Mouse (Mus musculus) central nervous system, embryonic 18 days (tissue): Measurements from ENCODE around the gene Gstm5. TPM values are rescaled to one million over a fixed set of nuclear protein-coding genes. Genes with fewer than 3 reads are reported as not detected.

Experiments
- polyA plus RNA-seq: library from polyadenylated mRNA; depleted of rRNA; stranded (reverse); fragments of >200 nt; gene quantifications from 2 replicates; pipeline ENCODE4 v1.2.3, GENCODE M21; 2012; rRNA removed

The Gstm5 gene
- 158 and 185 TPM in 2 replicates for polyA plus RNA-seq

DNA sequence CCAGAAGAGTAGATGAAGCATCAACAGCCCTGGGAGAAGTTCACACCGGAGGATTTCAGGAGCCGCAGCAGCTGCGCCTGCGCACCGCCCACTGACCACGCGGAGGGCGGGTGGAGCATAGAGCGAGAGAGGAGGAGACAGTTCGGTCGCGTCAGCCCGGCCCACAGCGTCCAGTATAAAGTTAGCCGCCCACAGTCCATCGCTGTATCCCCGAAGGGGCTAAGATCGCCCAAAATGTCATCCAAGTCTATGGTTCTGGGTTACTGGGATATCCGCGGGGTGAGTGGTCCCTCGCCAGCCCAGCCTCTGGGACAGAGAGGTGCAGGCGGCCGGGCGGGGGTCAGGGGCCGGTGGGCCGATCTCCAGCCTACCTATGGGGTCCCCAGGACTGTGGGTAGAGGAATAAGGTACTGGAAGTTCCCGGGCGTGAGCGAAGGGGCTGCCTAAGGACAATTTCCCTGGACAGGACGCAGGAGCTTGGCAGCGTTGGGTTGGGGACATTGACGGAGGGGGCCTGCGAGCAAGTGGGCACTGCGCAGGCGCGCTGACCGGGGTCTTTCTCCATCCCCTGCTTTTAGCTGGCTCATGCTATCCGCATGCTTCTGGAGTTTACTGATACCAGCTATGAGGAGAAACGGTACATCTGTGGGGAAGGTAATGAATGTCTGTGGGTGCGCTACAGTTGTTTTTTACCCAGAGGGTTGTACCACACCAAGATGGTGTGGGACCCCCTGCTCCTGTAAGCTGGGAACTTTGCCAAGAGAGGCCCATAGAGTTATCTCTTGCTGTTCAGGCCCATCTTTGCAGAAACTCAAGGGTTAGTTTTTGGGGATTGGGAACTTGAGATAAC is at the start of gene Gstm5:
Gstm5 (plus strand) TSS at position 102 of the 850 bp plus-strand sequence.

DNA sequence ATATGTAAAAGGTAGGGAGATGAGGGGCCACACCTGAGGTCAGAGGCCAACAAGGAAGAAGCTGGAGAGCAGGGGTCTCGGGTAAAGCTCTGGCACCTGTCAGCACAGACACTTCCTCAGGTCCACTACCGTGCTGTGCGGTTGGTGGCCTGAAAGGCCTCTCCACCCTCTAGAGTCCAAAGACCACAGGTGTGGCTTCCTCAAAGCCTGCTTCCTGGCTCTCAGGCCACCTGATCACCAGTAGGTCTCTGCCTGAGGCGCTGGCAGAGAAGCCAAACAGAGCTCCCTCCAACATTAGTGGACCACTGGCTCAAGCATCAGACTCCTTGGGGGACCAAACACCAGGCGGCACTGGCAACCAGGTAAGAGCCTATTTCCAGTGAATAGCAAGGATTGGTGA is 18.6 kb upstream of the Gstm5 start, which contains the start of gene Eps8l3:
Eps8l3 (plus strand) TSS at position 225 of the 400 bp plus-strand sequence.

DNA sequence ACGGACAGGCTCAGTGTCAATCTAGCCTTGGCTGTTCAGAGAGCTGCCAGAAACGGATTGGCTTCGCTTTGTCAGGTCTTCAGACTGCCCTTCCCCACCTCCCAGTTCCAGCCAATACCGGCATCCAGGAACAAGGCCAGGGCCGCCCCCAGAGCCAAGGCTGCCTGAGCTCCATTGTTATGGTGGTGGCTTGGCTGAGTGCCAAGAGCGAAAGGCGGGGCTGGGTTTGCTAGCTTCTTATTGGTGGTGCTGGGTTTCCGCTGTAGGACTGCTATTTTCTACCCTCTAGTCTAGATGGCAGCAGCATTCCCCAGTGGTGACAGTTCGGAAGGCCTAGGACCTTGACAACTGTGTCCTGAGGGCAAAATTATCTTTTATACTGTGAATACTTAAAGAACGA is 36.0 kb downstream of the Gstm5 start, which contains the start of gene Gstm7:
Gstm7 (minus strand) TSS at position 148 of the 400 bp plus-strand sequence.

DNA sequence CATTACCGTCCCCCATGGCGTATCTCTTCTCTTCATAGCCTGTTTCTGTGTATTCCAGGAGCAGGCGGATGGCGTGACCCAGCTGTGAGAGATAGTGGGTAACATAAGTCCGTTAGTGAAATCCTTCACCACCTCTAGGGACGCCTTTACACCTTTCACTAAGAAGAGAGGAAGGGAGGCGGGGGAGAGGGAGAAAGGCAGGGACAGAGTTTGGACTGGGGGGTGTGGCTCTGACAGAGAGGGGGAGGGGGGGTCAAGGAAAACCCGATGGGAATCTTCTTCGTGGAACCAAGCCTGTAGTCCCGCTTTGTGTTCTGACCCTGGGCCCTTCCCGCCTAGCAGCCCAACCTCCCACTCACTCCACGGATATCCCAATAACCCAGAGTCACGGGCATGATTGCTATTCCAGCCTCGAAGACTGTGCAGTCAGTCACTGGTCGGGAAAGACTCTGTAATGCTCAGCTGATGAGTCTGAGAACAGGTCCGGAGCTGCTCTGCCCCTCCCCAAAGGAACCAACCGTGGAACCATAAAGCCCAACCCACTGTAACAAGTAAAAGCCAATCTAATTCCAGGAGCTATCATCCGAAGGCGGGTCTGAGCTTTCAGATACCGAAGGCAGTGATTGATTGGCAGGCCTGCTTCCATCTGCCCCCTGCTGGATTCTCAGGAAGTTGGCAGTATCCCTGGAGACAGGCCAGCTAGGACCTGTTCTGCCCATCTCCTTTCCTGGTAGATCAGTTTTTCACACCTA is 47.8 kb downstream of the Gstm5 start, which contains the start of gene Gstm6:
Gstm6 (minus strand) TSS at position 511 of the 752 bp plus-strand sequence.

Other genes with a start within 250 kb of the Gstm5 start
- 201 and 208 TPM in 2 replicates for gene Ahcyl1, start 199.3 kb upstream of the Gstm5 start, polyA plus RNA-seq
- gene Csf1, start 135.4 kb upstream of the Gstm5 start, polyA plus RNA-seq, result 7.5 and 8.0 TPM in 2 replicates
- 0.03 TPM in 1 of 2 replicates, not detected in the other for gene Eps8l3, start 18.6 kb upstream of the Gstm5 start, polyA plus RNA-seq
- gene Gstm7, start 36.0 kb downstream of the Gstm5 start, polyA plus RNA-seq, result 40.9 and 45.0 TPM in 2 replicates
- gene Gstm6, start 47.9 kb downstream of the Gstm5 start, polyA plus RNA-seq, result 10.0 and 10.6 TPM in 2 replicates
- gene Gstm3, start 73.5 kb downstream of the Gstm5 start, polyA plus RNA-seq, result not detected in 2 replicates
- gene Gstm2, start 90.6 kb downstream of the Gstm5 start, polyA plus RNA-seq, result 6.8 and 8.2 TPM in 2 replicates
- 86.3 and 90.3 TPM in 2 replicates for gene Gstm1, start 122.2 kb downstream of the Gstm5 start, polyA plus RNA-seq
- gene Gstm4, start 149.1 kb downstream of the Gstm5 start, polyA plus RNA-seq, result 17.0 and 18.1 TPM in 2 replicates
- gene Ampd2, start 190.8 kb downstream of the Gstm5 start, polyA plus RNA-seq, result 90.2 and 99.8 TPM in 2 replicates
- gene Gnat2, start 197.0 kb downstream of the Gstm5 start, polyA plus RNA-seq, result 0.10 and 0.20 TPM in 2 replicates